Mouse (Mus musculus) heart, adult 18-20 months (tissue): ENCODE measurements at regions not wholly inside any gene's neighbourhood (a gene's known extent, or its start where the extent isn't known, plus 50 kb on each side); places are given as distances from the start of the nearest gene placed in this dataset.

Experiments used
- DNase-seq, 2 experiments: peaks; one replicate each; pipeline ENCODE4 v3.0.0; 2021 to 2022; ENCODE audit warnings: mixed read lengths in 1 of 2

- DNase-seq, result peak; percentile 52 to 89
Measured at GRCm38 (mm10) chr13:92986719-92987553, 142.4 kb downstream of the Mtx3 start.

- DNase-seq, result no peak
Measured at GRCm38 (mm10) chr13:92987691-92988090, 143.1 kb downstream of the Mtx3 start.

- DNase-seq, result no peak
Measured at GRCm38 (mm10) chr13:92988600-92988999, 144.0 kb downstream of the Mtx3 start.

GRCm38 (mm10) chr13:92990316-92991206 is 146.0 kb downstream of the Mtx3 start:
- DNase-seq, result no peak
